Mouse (Mus musculus): ENCODE results near the gene Rnf40.

DNA sequence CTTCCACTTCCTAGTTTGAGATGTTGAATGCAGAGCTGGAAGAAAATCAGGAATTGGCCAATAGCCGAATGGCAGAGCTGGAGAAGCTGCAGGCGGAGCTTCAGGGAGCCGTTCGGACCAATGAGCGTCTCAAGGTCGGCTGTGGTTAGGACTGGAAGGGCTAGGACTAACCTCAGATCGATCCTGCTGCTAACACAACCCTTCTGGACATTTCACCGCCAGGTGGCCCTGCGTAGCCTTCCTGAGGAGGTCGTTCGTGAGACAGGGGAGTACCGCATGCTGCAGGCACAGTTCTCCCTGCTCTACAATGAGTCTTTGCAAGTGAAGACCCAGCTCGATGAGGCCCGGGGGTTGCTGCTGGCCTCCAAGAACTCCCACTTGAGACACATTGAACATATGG, 4.0 kb downstream of the Rnf40 start:
- TF ChIP-seq CTCF (IDR thresholded peaks at IDR 0.05; ENCODE audit: low read depth) (no peak), EP300 (IDR thresholded peaks at IDR 0.05; ENCODE audit: low read depth) (no peak)

Measured in liver, postnatal 0 days (tissue).